Mouse (Mus musculus): ENCODE measurements around the gene Lrrtm4.

Lrrtm4 gene

DNA sequence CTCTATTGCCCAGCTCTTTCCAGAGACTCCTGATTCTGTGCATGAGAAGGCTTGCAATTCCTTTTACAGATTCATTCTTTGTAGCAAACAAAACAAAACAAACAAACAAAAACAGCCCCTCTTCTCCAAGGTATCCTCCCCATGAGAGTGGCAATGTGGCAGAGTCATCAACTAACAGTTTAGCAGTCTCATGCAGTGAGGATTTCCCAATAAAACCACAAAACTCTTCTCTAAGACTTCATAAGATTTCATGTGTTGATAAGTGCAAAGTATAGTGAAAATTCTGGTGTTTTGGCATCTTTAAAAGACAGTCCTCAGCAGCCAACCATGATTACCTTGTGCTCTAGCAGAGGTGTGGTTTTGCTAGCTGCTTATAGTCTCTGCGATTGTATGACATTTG, 284.9 kb downstream of the Lrrtm4 start:
- DNase-seq (ENCODE audit: extremely low read depth, low read depth, low spot score), result no peak

DNA sequence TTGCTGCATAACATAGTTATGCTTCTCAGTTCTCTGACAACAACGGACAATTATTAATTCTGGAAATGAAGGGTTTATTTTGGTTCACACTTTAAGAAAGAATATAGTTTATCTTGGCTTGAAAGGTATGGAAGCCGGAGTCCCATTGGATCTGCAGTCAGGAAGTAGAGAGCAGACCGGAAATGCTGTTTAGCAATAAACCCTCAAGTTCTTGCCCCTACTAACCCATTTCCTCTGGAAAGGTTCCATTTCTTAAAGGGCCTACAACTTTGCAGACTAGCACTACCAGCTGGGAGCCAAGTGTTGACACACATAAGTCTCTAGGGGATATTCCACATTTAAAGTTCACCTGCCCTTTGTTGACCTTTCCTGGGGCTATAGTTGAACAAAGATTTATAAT, 309.7 kb downstream of the Lrrtm4 start:
- DNase-seq (ENCODE audit: extremely low read depth, low read depth, low spot score), result no peak

DNA sequence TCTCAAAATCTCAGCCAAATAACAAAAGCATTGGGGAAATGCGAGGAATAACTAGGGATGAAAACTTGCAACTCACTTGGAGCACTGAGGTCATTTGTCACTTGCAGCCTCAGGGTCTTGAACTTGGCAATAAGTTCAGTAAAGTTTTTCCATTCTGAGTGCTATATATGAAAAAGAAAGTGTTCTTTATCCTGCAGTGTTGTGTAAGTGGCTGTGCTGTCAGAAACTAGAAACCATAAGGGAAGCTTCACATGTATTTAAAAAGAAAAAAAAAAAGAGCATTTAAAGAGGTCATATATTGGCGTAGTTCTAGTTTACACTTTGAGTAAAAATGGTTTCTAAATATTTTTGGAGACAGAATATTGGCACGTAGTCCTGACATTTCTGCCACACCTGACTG, 313.1 kb downstream of the Lrrtm4 start:
- DNase-seq (ENCODE audit: extremely low read depth, low read depth, low spot score), result no peak

DNA sequence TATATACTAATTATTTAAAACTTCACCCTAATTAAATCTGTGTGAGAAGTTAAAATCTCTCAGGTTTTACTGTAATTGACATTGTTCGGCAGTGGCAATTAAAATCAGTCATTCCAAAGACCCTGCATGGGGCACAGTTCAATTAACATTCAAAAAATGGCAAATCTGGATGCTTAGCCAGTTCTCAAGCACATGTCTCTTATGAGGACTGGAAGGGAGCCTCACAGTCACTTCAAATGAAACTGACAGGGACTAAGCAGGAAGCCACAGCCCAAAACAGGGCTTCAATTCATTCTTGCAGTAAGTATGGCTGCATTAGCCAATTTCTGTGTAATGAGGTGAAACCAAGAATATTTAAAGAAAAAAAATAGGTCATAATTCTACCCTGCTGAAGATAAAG, 333.6 kb downstream of the Lrrtm4 start:
- no peak for DNase-seq (ENCODE audit: extremely low read depth, low read depth, low spot score)

DNA sequence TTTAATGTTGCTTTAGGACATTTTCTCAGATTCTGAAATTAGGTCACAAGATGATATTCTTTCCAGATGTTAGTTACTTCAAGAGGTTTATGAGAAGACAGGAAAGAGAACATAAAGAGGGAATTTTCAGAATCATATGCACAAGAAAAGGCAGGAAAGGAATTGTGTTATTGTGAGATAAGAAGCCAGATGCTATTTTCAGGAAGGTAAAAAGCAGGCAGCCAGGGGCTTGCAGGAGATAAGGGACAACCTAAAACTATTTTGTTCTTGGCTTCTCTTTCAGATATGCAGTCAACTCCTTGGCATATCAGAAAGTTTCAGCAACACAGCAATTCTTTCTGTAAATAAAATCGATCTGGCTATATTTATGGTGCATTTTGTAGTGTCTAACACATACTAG, 338.4 kb downstream of the Lrrtm4 start:
- DNase-seq (ENCODE audit: extremely low read depth, low read depth, low spot score), result no peak

DNA sequence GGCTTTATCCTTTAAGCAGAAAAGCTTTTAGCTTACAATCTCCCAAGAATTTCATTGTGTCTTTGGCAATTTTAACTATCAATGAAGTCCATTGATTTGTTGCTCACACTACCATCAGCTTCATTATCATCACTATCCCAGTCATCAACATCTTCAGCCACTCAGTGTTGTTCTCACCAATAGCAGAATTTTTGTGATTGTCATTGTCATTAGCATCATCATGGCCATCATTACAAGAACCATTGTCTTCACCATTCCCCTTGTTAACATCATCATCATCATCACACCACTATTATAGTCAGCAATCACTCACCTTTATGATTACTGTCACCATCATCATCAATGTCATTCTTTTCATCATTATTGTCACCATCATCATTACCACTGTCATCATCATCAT, 344.9 kb downstream of the Lrrtm4 start:
- DNase-seq (ENCODE audit: extremely low read depth, low read depth, low spot score), result no peak

DNA sequence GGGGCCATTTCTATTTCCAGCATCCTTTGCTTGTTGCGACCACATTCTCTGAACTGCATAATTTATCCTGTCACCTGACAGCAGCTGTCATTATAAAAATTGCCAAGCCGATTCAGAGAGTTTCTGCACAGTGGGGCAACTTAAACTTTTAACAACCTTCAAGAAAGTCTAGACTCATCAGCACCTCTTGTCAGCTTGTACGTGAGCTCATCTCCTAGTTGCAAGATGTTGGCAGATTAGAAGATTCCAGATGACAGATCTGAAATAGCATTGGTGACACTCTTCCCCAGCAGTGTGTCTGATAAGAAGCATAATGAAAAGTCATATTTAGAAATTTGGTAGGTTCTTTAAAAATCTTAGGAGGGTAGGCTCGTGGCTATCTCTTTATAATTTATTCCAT, 347.9 kb downstream of the Lrrtm4 start:
- no peak for DNase-seq (ENCODE audit: extremely low read depth, low read depth, low spot score)

DNA sequence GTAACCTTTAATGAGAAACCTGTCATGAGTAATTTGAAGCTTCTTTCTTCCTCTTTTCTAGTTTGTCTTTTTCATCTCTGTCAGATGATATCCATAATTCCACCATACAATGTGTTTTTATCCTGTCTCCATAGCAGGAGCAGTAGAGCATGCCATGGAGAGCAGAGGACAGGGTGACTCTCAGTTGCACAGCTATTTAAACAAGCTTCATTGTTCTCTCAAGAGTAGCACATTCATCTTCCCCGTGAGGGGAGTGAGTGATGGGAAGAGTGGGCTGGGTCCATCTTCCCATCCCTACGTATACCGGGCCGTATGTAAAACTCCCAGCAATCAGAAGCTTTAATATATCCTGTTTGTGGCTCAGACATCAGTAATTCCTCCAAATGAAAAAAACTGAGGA, 370.9 kb downstream of the Lrrtm4 start:
- DNase-seq (ENCODE audit: extremely low read depth, low read depth, low spot score), result no peak

DNA sequence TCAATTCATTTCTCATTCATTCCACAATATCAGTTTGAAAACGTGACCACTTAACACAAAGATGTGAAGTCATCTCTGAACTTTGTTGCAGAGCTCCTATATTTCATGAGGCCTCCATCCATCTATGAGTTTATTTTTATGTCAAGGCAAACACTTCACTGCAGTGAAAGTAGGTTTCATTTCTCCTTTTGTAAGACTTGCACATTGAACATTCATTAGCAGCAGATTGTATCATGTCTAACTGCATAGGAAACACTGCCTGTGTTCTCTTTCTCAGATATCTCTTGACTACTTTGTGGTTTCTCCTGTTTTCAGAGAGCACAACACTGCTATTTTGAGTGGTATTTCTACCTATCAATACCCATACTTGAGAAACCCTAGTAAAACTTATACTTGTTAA, 388.1 kb downstream of the Lrrtm4 start:
- no peak for DNase-seq (ENCODE audit: extremely low read depth, low read depth, low spot score)

DNA sequence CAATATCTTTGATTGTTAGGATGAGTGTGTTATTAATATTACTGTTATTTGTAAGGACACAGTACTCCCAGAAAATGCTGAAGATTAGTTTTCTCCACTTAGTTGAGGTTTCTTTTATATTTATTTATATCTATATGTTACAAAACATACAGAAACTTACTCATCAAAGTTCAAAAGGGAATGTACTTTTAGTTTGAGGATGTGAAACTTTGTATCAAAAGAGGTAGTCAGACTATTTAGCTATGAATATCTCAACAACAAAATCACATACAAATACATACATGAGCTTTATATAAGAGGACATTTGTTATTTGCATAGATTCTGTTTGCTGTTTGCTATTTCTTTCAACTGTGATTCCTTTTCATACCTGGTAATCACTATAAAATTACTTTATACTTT, 421.5 kb downstream of the Lrrtm4 start:
- DNase-seq (ENCODE audit: extremely low read depth, low read depth, low spot score), result no peak

DNA sequence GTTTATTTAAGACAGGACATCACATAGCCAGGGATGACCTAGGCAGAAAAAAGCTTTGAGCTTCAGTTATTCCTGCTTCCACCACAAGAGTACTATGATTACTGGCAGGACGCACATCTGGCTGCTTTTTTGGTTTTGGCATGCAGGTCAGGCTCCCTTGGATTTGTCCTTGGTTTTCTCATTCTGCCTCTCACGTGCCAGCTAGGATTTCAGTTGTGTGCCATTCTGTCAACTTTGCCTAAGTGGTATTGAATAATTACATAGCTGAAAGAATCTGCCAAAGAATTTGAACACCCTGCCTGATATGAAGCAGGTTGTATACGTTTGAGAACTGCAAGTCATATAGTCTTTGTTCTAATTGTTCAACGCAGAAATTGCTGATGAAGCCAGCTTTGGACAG, 451.9 kb downstream of the Lrrtm4 start:
- no peak for DNase-seq (ENCODE audit: extremely low read depth, low read depth, low spot score)

DNA sequence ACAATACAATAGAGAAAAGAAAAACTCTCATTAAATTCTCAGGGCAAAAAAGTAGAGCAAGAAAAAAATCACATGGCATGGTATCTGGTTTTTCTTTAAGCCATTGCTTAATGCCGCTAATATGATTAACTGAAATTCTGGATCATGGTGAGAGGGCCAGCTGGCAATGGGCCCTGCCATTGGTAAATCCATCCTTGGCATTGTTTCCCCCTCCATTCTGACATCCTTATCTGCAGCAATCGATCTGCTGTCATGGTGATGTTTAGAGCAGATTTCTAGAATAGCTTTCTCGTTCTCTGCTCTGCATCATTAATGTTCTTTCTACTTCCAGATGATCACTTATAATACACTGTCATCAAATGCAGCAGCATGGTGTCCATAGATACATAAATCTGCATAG, 457.5 kb downstream of the Lrrtm4 start:
- no peak for DNase-seq (ENCODE audit: extremely low read depth, low read depth, low spot score)

DNA sequence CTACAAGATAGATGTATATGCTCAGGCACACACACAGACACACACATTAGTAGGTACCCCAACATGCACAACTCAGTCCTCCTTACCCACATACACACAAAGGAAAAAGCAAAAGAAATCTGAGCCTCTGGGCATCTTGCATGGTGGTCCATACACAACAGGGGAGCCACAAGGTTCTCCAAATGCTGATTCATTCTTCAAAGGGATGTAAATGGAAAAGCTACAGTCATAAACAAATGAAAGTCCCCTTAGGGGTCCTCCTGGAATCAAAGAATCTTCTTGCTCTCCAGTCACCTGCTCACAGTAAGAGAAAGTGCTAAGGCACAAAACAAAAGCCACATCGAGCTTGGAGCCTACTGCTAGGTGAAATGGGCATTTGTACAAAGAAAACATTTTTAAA, 526.3 kb downstream of the Lrrtm4 start:
- DNase-seq (ENCODE audit: extremely low read depth, low read depth, low spot score), result no peak

DNA sequence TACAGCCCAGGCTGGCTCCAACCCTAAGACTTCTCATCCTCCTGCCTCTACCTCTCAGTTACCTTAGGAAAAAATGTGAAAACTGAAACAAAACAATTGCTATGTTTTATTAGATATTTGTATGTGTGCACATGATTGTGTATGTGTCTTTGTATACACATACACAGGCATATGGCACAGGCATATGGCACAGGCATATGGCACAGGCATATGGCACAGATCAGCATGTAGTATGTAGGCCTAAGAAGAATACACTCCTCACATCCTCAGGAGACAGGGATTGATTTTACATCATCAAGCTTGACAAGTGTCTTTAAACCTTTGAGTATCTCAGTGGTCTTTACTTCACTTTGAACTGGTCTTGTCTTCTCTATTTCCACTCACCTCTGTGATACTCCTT, 531.2 kb downstream of the Lrrtm4 start:
- DNase-seq (ENCODE audit: extremely low read depth, low read depth, low spot score), result no peak

DNA sequence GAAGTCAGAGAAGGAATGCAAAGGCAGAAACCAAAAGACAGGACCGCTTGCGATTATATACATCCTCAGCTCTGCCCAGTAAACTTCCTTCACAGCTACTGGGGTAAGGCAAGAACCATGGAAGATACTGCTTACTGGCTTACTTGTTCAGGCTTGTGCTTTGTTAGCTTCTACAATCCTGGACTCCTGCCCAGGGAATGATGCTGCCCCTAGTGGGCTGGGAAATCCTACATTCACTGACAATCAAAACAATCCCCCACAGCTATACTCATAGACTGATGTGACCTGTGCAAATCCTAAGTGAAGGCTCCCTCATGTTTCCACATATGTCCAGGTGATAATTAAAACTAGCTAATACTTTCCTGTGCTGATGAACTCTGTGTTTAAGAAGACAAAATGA, 534.7 kb downstream of the Lrrtm4 start:
- DNase-seq (ENCODE audit: extremely low read depth, low read depth, low spot score), result no peak

DNA sequence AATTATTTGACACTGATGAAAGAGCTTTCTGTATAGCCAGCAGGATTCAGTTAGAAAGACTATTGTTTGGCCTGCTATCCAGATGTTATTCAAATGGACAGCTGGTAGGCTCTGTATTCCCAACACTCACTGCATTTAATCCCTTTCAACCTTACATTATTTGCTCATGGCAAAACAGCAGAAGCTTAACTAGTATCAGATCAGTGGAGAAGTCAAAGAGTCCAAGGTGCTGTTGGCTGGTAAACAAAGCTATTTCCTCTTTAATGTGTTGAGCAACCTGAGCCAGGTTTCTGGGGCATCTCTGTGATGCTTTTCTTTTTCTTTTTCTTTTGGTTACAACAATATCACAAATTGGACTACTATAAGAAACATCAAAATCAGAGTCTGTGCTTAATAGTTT, 536.3 kb downstream of the Lrrtm4 start:
- no peak for DNase-seq (ENCODE audit: extremely low read depth, low read depth, low spot score)

DNA sequence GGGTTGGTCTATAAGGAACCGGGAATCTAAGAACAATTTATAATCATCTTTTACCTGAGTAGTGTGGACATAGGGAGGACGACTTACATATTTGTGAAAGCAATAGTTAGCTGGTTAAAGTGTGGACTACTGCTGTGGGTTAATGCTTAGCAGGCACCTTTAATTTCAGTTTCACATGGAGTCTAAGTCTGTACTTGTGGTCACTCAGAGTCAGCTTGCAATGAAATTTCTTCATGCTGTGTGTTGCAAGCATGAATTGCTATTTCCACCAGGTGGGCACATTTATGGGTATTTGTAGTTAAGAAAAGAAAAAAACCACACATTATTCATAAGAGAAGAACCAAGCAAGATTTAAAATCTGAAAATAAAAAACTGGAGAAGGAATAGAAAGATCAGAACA, 558.5 kb downstream of the Lrrtm4 start:
- no peak for DNase-seq (ENCODE audit: extremely low read depth, low read depth, low spot score)

DNA sequence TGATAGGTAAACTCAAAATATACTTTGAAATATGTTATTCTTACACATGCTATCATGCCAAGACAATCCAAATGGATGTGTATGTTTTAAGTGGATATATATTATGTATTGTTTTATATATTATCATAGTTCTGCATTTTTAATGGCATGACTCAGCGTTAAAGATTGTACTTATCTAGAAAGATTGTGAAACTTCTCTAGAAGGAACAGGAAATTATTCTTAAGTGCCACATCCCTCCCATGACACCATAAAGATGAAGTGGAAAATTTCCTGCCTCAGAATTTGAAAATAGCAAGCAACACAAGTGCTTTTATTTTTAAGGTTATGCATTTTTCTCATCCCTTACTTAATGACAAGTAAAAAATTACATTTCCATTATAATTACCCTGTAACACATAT, 563.5 kb downstream of the Lrrtm4 start:
- no peak for DNase-seq (ENCODE audit: extremely low read depth, low read depth, low spot score)

DNA sequence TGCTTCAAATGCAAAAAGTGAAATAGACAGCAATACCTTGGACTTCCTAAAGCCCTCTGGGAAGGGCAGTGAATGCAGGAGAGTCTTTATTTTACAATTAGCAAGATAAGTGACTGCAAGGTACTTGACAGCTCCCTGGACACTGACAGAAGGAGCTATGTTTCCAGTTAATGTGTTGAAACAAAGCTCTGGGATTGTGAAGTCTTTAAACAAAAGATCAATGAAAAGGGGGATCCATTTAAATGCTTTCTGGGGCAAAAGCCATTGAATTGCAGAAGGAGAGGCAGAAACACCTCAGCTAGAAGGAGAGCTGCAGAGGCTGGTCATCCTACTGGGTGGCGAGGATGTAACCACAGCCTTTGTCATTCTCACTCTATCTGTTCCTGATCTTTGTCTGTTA, 571.1 kb downstream of the Lrrtm4 start:
- DNase-seq (ENCODE audit: extremely low read depth, low read depth, low spot score), result no peak

DNA sequence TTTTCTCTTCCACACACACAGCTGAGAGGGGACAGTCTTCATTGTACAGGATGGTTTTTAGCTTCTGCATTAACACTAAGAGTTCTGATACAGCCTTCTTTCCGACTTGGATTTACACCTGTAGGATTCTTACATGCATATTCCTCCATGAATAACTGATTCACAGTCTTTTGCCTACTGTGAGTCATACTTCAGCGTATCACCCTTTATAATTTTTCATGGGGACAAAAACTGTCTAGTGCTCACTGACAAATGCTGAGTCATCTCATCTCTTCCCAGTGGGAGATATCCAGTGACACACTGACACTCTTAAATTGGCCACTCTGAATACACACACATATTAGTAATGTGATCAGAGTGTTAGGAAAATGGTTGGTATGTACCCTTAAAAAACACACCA, 600.8 kb downstream of the Lrrtm4 start:
- no peak for DNase-seq (ENCODE audit: extremely low read depth, low read depth, low spot score)

DNA sequence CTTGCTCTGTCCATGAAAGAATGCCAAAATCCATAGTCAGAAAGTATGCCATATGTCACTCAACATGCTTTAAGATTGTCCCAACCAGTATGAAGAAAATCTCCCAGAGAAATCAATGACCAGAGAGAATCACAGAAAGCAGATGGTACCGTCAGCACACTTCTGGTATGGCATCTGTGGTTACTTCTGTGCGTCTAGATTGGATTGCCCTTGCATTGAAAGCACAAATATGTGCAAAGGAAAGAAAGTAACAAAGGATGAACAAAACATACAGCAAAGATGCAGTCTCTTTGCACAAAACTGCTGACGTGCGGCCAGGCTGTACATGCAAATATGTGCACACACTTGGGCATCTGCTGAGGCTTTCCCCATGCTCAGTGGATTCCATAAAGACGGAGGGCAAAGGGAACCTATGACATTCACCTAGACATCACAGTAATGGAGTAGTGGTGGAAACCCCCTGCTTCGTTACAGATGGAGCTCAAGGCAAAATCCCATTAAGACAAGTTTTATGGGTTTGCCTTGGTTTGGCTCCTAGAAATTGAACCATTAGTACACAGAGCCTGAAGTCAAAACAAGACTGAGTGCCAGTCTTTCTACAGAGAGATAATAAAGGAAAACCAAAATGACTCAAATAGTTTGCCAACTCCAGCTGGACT, 604.1 kb downstream of the Lrrtm4 start:
- DNase-seq (ENCODE audit: extremely low read depth, low read depth, low spot score), result no peak

DNA sequence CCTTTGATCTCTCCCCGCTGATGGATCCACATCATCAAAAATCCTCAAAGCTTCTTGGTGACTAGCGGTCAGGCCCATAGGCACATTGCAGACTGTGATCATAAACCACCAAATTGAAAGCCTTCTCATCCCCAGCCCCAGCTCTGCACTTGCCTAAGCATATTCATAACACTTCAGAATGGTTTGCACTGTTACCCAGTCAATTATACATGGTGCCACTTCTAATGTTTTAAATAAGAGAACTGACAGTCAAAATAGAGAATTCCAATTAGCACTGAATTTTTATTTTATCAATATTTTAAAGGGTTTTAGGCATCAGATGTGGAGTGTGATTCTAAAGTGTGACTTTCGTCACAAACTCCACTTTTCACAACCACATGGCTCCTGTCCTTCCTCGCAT, 606.8 kb downstream of the Lrrtm4 start:
- no peak for DNase-seq (ENCODE audit: extremely low read depth, low read depth, low spot score)

DNA sequence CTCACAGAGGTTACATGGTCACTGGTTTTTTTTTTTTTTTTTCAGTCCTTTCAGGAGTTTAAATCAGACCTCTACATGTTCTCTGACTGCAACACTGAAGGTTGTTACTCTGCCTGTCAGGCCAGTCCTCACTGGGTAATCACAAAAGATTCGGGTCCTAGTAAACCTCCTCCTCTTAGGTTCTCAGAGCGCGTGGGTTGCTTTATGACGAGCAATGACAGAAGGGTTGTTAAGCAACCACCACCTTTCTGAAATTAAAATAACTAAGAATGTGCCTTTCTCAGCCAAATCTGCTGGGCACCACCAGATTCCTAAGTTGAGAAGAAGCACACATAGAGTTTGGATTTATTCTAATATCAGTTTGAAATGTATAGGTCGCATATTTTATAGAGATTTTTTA, 644.1 kb downstream of the Lrrtm4 start:
- DNase-seq (ENCODE audit: extremely low read depth, low read depth, low spot score), result no peak

DNA sequence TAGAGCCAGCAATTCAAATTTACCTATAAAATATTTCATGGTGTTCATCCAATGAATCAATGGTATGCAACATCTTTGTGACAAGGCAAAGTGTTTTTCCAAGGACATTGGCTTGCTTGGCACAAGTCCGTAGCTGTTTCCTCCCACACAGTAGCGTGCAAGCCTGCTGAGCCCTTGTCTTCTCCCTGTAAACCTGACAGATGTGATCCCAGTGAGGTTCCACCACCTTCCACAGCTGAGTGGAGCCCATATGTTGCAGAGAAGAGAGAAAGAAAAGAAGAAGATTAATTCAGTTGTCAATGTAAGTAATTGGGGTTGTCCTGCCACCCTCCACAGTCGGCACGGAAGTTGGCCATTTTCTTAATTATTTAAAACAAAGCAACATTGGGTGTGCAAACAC, 645.4 kb downstream of the Lrrtm4 start:
- DNase-seq (ENCODE audit: extremely low read depth, low read depth, low spot score), result no peak
